Mouse (Mus musculus) hindbrain, embryonic 13.5 days (tissue): ENCODE results near the gene St6galnac5. TPM values are rescaled to one million over a fixed set of nuclear protein-coding genes. Genes with fewer than 3 reads are reported as not detected.

Experiments
- ATAC-seq: fragments of 200-750 bp; cut with Nextera tagmentation; 2 replicates; pipeline ENCODE4 v1.8.0; 2017; ENCODE audit warnings: moderate TSS enrichment; ENCODE audit not compliant: low FRiP score
- H3K27ac ChIP-seq: fragments of 300-500 bp; sonication (generic); 2 replicates; pipeline ENCODE4 v1.5.1; 2015; ENCODE audit warnings: inconsistent platforms, mild to moderate bottlenecking, moderate library complexity
- H3K27me3 ChIP-seq: fragments of 300-500 bp; sonication (generic); 2 replicates; pipeline ENCODE4 v1.6.1; 2015; ENCODE audit warnings: mild to moderate bottlenecking, inconsistent platforms
- H3K36me3 ChIP-seq: fragments of 300-500 bp; sonication (generic); 2 replicates; pipeline ENCODE4 v1.6.1; 2015; ENCODE audit warnings: mild to moderate bottlenecking, inconsistent platforms
- H3K4me1 ChIP-seq: fragments of 300-500 bp; sonication (generic); replicated peaks from 2 replicates; pipeline ENCODE4 v1.6.1; 2015; ENCODE audit warnings: inconsistent platforms
- H3K4me2 ChIP-seq: fragments of 300-500 bp; sonication (generic); 2 replicates; pipeline ENCODE4 v1.6.1; 2015; ENCODE audit warnings: inconsistent platforms, mild to moderate bottlenecking, moderate library complexity
- H3K4me3 ChIP-seq: fragments of 300-500 bp; sonication (generic); 2 replicates; pipeline ENCODE4 v1.5.1; 2015; ENCODE audit warnings: mild to moderate bottlenecking, inconsistent platforms
- H3K9ac ChIP-seq: fragments of 300-500 bp; sonication (generic); 2 replicates; pipeline ENCODE4 v1.6.1; 2015; ENCODE audit warnings: mild to moderate bottlenecking, inconsistent platforms
- H3K9me3 ChIP-seq: fragments of 300-500 bp; sonication (generic); 2 replicates; pipeline ENCODE4 v1.6.1; 2016; ENCODE audit warnings: inconsistent platforms
- WGBS: fragments of 180-500 bp; shearing (Covaris S2); methylation state at CpG from one replicate; pipeline ENCODE4 v1.1.7; 2015; 5-methylcytosine and 5-hydroxymethylcytosine counted together
- polyA plus RNA-seq: library from polyadenylated mRNA; unstranded; fragments of >200 nt; fragmentation: Nextera tagmentation; extraction: Ambion mirVana; gene quantifications from 2 replicates; pipeline ENCODE4 v1.2.1, GENCODE M21; 2015

Gene St6galnac5
- polyA plus RNA-seq, 1 experiment from 2014 or later: 18.6 TPM

DNA sequence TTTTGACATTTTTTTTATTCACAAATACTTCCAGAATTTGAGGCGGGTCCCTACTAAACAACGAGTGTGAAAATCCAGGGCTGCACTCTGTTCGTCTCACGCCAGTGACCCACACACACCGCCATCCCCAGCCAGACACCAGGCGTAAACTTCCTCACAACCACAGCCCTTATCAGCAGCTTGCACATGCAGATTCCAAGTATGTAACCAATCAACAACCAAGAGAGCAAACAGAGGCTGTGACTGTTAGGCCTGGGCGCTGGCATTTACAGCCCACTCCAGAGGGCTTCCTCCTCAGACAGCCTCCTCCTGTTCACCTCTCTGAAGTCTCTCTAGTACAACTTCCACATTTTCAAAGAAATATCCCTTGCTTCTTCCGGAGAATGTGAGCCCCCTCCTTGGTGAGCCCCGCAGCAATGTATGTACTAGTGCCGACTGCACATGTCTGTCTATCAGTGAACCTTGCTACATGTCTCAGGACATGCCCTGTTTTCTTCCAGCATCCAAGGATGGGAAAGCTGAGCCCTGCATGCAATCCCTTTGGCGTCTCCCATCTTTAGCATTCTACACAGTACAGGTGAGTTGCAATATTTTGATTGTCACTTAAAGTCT lies 2.5 kb downstream of the St6galnac5 start:
- Histone ChIP-seq H3K9me3 (no peaks in the 10 kb centered on the region), H3K4me1 (peaks cover 46% of the 10 kb centered on the region), H3K4me2 (peak overlapping the region; percentile 94), H3K36me3 (no peaks in the 10 kb centered on the region), H3K9ac (peak overlapping the region; percentile 55), H3K27ac (no peak overlapping the region), H3K4me3 (peak overlapping the region; percentile 63), H3K27me3 (peaks cover 18% of the 10 kb centered on the region)
- 73% methylated on average over 11 of the region's 11 CpGs for WGBS
- no peak for ATAC-seq

DNA sequence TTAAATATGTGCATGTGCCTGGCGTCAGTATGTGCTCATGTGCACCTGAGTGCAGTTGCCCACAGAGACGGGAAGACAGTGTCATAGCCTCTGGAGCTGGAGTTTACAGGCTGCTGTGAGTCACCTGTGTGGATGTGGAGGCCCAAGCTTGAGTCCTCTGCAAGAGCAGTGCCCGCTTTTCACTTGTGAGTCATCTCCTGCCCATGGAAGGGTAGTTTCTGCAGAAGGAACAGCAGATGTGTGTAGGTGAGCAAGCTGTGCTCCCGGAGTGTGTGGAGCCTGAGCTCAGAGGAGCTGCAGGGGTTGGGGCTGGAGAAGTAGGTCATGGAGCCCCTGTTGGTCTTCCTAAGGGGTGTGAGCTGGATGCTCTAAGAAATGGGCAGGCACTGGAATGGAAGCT lies 10.7 kb downstream of the St6galnac5 start:
- H3K36me3 ChIP-seq: no peaks in the 10 kb centered on the region
- 88% methylated on average over 4 of the region's 4 CpGs for WGBS
- no peak overlapping the region for H3K4me2 ChIP-seq
- ATAC-seq: no peak
- no peaks in the 10 kb centered on the region for H3K9me3 ChIP-seq
- H3K4me1 ChIP-seq: peaks cover 24% of the 10 kb centered on the region; the same call in 1 of the 2 replicates
- no peaks in the 10 kb centered on the region for H3K27me3 ChIP-seq
- H3K4me3 ChIP-seq: no peak overlapping the region
- no peak overlapping the region for H3K9ac ChIP-seq
- no peak overlapping the region for H3K27ac ChIP-seq

DNA sequence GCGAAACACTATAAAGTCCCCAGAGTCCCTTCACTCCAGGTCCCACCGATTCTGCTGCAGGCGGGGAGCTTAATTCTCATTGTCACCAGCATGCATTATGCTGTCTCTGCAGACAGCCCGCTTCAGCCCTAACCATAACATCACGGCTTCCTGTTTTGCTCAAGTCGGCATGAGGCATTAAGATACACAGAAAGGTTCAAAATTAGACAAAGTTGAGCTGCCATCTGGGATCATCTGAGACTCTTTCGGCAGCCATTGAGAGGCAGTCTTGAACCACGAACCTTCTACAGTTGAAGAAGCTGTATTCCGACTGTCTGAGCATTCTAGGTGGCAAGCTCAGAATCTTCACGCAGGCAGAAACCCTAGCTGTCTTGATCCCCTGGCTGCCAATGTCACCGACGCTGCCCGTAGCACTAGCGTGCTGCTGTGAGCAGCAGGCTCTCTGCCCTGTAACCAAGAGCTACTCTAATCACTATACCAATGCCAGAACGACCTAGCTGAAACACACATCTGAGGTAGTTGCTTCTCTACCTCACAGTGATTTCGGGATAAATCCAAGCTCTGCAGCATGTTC lies 12.2 kb downstream of the St6galnac5 start:
- Histone ChIP-seq H3K36me3 (no peaks in the 10 kb centered on the region), H3K9ac (no peak overlapping the region)
- no peak for ATAC-seq

DNA sequence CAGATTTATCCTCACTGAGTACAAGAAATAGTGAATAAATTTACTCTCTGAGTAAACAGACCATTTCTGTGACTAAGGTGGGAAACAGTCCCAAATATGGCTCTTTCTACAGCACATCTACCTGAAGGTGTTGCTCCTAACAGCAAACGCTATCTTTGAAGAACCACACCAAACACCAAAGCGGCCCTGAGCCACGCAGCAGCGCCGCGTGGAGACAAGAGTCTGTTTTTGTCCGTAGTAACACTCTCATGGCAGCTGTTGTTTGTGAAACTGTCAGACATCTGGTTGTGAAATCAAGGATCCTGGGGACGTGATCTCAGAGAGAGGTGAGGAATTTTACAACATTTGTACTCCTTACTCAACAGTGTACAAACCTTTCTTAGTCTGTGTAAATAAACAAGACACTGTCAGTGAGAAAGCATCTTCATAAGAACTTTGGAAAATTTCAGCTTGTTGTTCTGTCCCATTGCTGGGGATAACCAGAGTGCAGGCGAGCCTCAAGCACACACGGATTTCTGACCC lies 20.1 kb downstream of the St6galnac5 start:
- Histone ChIP-seq H3K9me3 (no peaks in the 10 kb centered on the region), H3K36me3 (no peaks in the 10 kb centered on the region), H3K9ac (no peak overlapping the region), H3K4me3 (no peak overlapping the region), H3K27me3 (no peaks in the 10 kb centered on the region), H3K4me1 (peaks cover 5% of the 10 kb centered on the region; the same call in 1 of the 2 replicates), H3K4me2 (no peak overlapping the region), H3K27ac (no peak overlapping the region)
- WGBS: 84% methylated on average over 10 of the region's 10 CpGs
- ATAC-seq: no peak

More for the DNA sequence above, 12.2 kb downstream of the St6galnac5 start:
- H3K4me1 ChIP-seq: peaks cover 24% of the 10 kb centered on the region; the same call in 1 of the 2 replicates
- no peak overlapping the region for H3K4me2 ChIP-seq
- 71% methylated on average over 16 of the region's 16 CpGs for WGBS
- no peaks in the 10 kb centered on the region for H3K27me3 ChIP-seq
- peak overlapping the region; percentile 44 for H3K27ac ChIP-seq
- H3K4me3 ChIP-seq: no peak overlapping the region
- no peaks in the 10 kb centered on the region for H3K9me3 ChIP-seq

DNA sequence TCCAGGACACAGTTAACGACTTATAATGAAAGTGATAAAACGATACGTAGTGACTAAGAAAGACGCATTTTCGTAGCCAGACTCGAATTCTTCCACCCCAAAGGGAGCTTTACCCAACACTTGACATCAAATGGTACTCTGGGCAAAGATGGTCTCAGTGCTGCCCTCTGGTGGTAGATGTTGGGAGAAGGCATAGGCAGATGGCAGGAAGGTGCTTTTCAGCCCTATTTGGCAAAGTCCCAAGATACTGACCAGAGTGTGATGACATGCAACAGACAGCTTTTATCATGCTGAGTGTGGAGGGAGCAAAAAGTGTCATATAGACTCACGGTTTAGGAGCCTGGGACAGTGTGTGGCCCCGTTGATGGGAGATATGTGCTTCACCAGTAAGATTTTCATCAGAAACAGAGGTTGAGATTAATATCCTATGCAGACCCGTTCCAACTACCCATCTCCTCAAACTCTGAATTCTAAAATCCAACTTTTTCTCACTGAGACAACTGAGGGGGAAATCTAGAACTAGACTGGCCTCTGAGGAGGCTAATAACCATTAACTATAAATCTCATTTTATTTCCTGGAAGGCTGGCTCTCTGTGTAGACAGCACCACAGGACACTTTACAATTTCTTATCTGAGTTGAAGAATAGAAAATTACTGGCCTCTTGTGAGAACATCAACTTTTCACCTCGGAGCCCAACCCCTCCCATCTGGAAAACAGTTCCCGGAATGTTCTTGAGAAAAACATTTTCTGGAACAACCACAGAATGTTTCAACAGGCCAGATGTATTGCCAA lies 23.5 kb downstream of the St6galnac5 start:
- no peak overlapping the region for H3K4me2 ChIP-seq
- H3K9me3 ChIP-seq: no peaks in the 10 kb centered on the region
- H3K27ac ChIP-seq: no peak overlapping the region
- H3K4me3 ChIP-seq: no peak overlapping the region
- no peak overlapping the region for H3K9ac ChIP-seq
- H3K4me1 ChIP-seq: peaks cover 10% of the 10 kb centered on the region
- H3K27me3 ChIP-seq: peaks cover 4% of the 10 kb centered on the region; the same call in 1 of the 2 replicates
- 69% methylated on average over 11 of the region's 11 CpGs for WGBS
- no peaks in the 10 kb centered on the region for H3K36me3 ChIP-seq
- no peak for ATAC-seq

DNA sequence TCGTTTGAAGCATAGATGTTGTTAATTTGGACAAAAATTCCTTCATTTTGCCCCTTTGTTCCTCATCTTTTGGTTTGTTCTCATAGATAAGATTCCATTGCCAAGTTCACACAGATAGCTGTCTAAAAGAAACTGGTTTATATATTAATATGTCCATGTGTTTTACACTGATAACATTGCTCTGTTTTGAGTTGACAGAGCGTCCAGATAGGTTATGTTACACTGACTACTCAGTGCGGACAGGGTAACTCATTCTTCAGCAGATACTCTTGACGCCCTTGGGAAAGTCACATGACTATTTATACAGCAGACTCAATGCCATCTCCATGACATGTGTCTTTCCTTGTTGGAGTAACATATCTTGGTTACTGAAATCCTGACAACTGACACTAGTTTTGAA lies 25.3 kb downstream of the St6galnac5 start:
- Histone ChIP-seq H3K9ac (no peak overlapping the region), H3K27ac (no peak overlapping the region), H3K4me3 (no peak overlapping the region), H3K27me3 (peaks cover 4% of the 10 kb centered on the region; the same call in 1 of the 2 replicates), H3K4me1 (peaks cover 10% of the 10 kb centered on the region), H3K4me2 (no peak overlapping the region), H3K36me3 (no peaks in the 10 kb centered on the region), H3K9me3 (no peaks in the 10 kb centered on the region)
- no peak for ATAC-seq
- 90% methylated on average over 4 of the region's 4 CpGs for WGBS

DNA sequence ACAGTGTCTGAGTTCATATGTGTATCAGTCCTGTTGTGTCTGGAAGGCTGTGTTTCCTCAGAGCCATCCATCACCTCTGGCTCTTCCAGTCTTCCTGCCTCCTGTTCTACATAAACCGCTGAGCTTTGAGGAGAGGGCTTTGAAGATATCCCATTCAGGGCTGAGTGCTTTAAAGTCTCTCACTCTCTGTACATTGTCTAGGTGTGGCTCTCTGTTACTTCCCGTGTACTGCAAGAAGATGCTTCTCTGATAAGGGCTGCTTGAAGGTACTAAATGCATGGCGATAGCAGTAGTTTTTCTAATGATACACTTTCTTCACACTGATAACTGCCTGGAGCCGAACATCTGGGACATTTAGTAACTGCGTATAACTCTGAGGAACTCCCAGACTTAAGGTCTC lies 26.0 kb downstream of the St6galnac5 start:
- Histone ChIP-seq H3K4me2 (no peak overlapping the region), H3K4me1 (peaks cover 10% of the 10 kb centered on the region), H3K9ac (no peak overlapping the region), H3K27me3 (peaks cover 4% of the 10 kb centered on the region; the same call in 1 of the 2 replicates), H3K4me3 (no peak overlapping the region), H3K9me3 (no peaks in the 10 kb centered on the region), H3K36me3 (no peaks in the 10 kb centered on the region; the same call in 1 of the 2 replicates), H3K27ac (no peak overlapping the region)
- 81% methylated on average over 5 of the region's 5 CpGs for whole genome bisulfite sequencing
- no peak for ATAC-seq

DNA sequence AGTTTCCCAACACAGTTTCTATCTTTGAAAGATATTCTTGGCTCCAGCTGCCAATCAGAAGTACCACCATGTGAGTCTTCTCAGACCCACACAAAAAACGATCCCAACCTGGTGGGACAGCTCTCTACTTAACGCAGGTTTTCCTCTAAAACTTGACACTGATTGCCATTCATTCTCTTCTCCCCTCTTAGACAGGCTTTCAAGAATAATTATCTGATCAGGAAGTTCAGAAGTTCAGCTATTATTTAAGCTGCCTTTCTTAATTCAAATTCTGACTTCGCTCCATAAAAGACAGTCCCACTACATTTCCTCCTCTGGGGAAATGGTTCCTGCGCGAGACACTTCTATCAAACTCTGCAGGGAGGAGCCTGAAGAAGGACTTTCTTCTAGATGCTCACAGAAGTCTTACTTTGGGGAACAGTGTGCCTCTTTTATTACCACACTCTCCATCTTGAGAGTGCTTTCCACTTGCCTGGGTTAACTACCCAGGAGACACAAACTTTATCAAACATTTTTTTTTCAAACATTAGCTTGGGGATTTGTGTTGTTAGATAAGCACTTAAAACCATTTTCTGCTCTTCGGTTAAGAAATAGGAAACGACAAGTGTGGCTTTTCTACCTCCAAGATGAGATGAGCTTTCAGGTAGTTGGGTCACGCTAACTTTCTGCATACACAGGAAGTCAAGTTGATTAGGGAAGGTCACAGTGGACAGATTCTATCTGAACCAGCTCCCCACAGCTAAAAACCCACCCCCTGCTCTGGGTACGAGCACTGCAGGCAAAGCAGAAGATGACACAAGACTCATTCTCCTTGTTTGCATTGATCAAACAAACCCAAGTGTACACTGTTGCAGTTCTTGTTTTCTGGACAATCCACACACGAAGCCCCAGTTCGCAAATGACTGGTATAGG lies 30.2 kb downstream of the St6galnac5 start:
- no peak overlapping the region for H3K4me3 ChIP-seq
- ATAC-seq: no peak
- H3K36me3 ChIP-seq: no peaks in the 10 kb centered on the region; the same call in 1 of the 2 replicates
- no peak overlapping the region for H3K4me2 ChIP-seq
- H3K9me3 ChIP-seq: no peaks in the 10 kb centered on the region
- H3K27me3 ChIP-seq: peaks cover 4% of the 10 kb centered on the region; the same call in 1 of the 2 replicates
- WGBS: 82% methylated on average over 11 of the region's 11 CpGs
- no peak overlapping the region for H3K9ac ChIP-seq
- no peak overlapping the region for H3K27ac ChIP-seq
- peaks cover 5% of the 10 kb centered on the region for H3K4me1 ChIP-seq

DNA sequence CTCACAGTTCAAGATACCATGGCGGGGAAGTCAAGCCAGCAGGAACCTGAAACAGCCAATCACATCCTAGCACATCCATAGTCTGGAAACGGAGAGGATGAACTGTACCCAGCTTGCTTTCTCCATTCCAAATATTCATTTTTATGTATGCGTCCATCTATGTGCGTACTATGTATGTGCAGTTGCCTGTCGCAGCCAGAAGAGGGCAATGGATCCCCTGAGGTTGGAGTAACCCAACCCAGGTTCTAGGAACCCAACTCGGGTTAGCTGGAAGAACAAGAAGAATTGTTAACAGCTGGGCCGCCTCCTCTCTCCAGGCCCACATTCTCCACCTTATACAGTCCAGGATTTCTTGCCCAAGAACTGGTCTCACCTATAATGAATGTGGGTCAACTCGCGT lies 31.1 kb downstream of the St6galnac5 start:
- Histone ChIP-seq H3K27ac (no peak overlapping the region), H3K4me2 (no peak overlapping the region), H3K4me1 (peaks cover 3% of the 10 kb centered on the region), H3K4me3 (no peak overlapping the region), H3K27me3 (no peaks in the 10 kb centered on the region), H3K36me3 (no peaks in the 10 kb centered on the region; the same call in 1 of the 2 replicates), H3K9me3 (no peaks in the 10 kb centered on the region), H3K9ac (no peak overlapping the region)
- 95% methylated on average over 9 of the region's 9 CpGs for WGBS
- no peak for ATAC-seq

DNA sequence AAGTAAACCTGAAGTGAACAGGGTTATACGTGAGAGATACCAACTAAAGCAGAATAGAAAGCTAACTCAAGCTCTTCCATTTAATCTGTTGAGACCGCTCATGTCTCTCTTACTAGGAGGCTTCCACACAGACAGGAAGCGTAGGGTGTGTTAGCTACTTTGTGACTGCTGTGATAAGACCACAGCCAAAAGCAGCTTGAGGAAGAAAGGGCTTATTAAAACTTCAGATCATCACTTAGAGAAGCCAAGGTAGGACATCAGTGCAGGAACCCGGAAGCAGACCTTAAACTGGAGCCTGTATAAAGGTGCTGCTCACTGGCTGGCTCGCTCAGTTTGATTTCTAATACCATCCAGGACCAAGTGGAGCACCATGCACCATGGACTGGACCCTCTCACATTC lies 31.7 kb downstream of the St6galnac5 start:
- H3K4me3 ChIP-seq: no peak overlapping the region
- H3K9ac ChIP-seq: no peak overlapping the region
- H3K36me3 ChIP-seq: no peaks in the 10 kb centered on the region; the same call in 1 of the 2 replicates
- no peaks in the 10 kb centered on the region for H3K9me3 ChIP-seq
- no peaks in the 10 kb centered on the region for H3K4me1 ChIP-seq
- WGBS: 93% methylated on average over 5 of the region's 5 CpGs
- no peak overlapping the region for H3K4me2 ChIP-seq
- no peak for ATAC-seq
- H3K27me3 ChIP-seq: no peaks in the 10 kb centered on the region
- H3K27ac ChIP-seq: no peak overlapping the region

DNA sequence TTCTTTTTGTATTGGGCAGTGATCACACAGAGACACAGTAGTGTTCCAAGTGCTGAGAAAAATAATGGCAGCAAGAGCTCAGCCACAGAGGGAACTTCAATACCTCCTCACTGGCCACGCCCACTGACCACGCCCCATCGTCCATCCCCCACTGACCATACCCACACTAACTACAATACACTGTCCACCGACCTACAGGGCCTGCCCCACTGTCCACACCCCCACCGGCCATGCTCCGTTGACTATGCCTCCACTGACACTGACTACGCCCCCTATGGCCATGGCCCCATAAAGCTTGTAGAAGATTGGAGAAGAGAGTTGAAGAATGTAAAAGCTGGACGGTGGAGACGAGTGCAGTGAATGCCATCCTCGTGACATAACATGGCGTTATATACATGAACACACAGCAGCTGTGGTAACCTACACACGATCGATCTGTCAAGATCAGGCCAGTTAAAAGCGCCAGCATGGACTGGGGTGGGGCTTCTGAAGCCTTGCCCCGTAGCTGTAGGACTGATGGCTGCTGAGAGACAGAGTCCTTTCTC lies 32.7 kb downstream of the St6galnac5 start:
- no peaks in the 10 kb centered on the region for H3K9me3 ChIP-seq
- H3K27ac ChIP-seq: no peak overlapping the region
- no peak overlapping the region for H3K9ac ChIP-seq
- no peaks in the 10 kb centered on the region; the same call in 1 of the 2 replicates for H3K36me3 ChIP-seq
- H3K4me3 ChIP-seq: no peak overlapping the region
- H3K4me1 ChIP-seq: 0 out of 2 replicates have a peak, but pooled peaks cover 2% of the 10 kb centered on the region
- no peaks in the 10 kb centered on the region for H3K27me3 ChIP-seq
- WGBS: 94% methylated on average over 15 of the region's 15 CpGs
- H3K4me2 ChIP-seq: no peak overlapping the region
- no peak for ATAC-seq
